Mouse (Mus musculus) right cerebral cortex, postnatal 14 days (tissue): ENCODE measurements at regions not wholly inside any gene's neighbourhood (a gene's known extent, or its start where the extent isn't known, plus 50 kb on each side); places are given as distances from the start of the nearest gene placed in this dataset.

Experiments used
- DNase-seq: peaks from one replicate; pipeline ENCODE4 v3.0.0; 2022

DNA sequence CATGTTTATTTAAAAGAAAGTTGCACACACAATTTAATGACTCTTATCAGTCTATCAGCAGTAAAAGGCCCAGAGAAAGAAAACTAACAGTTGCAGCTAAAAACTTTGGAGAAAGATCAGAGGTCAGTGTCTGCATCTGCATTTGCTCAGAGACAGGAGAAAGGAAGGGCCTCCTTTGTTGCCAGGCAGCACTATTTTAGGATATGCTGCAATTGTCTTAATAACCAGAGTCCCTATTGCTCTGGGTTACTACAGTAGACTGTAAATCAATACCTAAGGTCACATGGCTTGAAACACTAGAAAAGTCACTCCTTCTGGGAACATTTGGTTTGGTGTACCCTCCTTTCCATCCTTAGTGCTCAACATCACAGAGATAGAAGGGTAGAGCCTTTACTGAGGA, 175.7 kb downstream of the Hdgfl1 start:
- no peak for DNase-seq

DNA sequence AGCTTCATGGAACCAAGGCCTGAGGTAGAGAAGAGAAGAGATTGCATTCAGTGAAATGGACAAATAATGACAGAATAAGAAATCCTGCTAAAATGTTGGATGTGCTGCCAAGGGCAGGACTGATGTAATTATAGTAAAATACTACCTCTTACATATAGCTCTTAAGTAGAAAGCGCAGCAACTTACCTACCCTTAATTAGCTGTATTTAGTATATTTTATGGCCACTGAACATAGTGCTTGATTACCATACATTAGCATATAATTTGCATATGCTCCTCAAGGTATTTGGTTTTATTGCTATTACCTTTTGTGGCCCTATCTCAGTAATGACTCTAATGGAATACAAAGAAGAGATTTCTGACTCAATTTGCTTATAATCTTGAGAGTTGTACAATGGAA, 176.2 kb downstream of the Hdgfl1 start:
- no peak for DNase-seq

DNA sequence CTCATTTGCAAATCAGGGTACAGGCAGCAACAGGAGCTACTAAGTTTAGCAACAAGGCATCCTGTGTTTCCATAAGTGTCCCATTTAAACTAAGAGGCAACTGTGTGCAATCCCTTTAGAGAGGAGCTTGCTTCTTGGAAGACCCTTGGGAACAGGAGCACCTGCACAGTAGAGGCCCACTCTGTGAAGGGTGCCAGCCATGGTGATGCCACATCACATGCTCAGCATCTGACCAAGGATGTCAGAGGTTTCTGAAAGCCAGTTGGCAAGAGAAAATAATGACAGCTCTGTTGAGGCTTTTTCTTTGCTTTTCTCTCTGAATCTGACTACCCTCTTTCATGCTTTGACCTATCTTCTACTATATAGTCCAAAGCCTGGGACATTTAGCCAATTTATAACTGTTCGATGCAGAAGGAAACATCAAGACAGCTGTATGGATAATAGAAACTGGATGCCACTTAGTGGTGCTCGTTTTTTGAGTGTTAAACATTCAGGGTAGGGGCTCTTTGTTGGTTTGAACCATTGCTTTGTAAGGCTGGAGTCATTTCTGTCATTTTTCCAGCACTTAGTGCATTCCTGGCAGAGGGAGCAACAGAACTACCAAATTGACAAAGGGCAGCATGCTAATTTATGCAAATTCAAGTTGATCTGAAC, 193.9 kb downstream of the Hdgfl1 start:
- no peak for DNase-seq

DNA sequence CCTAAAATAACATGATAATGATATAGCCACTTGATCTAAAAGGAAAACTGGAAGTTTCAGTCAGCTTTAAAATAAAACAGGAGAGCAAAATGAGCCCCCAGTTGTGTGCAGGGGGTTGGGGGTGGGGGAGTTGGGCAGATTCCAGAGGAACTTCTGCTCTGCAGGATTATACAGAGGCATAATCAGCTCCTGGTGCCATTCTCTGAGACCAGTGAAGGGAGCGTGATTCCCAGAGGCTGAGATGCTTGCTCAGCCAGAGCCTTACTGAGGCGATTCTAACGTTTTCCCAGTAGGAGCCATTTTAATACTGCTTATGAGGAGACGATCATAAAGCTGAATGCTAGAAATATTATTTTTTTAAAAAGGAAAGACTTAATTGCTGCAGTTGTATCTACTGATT, 200.5 kb downstream of the Hdgfl1 start:
- DNase-seq: no peak

DNA sequence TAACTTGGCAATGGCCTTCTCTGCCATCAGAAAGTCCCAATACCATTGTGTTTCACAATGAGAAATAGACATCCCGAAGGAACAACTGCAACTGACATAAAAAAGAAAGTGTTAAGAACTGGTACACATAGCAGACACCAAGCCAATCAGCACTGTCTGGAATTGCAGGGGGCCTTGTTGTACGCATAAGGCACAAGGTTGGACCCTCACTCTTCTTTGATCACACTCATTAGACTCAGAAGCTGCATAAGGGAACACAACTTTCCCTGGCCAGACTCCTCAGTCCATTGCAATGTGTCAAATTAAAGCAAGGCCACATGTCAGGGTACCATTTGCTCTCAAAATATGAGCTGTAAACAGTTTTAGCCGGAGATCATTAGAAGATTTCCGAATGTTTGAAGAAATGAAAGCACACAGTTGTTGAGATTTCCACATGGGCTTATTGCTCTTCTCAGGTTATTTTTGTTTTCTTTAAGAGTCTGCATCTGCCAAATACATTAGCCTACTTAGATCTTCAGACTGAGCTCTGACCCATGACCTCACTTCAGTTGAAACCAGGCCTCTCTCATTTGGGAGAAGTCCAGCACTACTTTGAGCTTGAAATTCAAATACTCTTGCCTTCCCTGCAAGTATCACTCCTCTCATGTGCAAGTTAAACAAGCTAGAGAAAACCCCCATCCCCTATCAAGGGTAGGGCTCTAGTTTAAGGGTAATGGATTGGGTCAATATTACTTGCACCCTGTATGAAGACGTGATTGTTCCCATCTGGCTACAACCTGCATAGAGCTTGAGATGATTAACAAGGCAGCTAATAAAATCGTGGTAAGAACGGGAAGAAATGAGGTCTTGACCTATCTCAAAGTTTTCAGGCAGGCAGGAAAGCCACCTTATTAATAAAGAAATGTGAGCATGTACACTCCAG, 204.8 kb downstream of the Hdgfl1 start:
- no peak for DNase-seq

DNA sequence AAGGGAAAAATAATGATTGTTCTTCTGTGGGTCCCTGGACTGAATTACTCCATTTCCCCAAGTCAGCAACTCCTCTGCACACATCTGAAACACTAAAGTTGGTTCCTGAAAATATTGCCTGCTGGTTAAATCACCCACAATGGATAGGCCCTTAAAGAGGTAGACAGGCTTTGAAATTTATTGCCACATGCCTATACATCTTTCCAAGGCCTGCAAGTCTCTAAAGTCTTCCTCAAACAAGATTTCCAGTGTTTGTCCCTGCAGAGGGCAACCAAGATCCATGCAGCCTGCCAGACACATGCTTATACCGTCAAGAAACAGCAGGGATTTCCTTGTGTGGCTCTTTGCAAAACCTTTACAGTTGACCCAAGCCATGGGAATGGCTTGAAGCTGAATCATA, 211.6 kb downstream of the Hdgfl1 start:
- DNase-seq: no peak

DNA sequence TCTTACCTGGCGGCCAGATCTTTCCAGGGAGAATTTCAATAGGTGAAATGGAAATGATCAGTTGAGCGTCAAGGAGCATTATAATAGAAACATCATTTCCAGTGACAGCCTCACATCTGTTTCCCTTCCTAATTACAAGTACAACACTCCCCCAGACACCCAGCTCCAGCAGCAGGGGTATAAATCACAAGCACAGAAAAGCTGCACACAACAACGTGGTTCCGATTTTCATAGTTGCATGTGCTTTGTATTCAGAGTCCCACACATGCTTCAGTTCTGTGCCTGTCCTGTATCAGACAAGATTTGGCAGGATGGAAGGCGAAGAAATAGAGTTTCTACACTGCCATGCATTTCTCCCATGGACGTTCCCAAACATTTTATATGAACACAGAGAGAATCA, 215.7 kb downstream of the Hdgfl1 start:
- no peak for DNase-seq

DNA sequence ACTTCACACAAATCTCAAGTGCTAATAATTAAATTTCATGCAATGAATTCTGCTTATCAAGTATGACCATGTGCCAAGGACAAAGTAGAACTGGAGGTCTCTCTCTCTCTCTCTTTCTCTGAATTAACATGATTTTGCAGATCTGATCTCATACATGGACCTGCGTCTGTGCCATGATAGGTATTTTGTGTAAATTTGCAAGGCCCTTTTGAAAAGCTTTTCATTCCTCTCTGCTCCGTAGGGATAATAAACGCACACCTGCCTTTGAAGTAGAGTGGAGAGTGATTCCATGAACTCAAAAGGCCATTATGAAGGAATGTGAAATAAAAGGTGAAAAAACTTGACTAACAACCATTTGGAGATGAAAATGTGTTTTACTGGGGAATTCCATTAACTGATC, 217.8 kb downstream of the Hdgfl1 start:
- DNase-seq: no peak

DNA sequence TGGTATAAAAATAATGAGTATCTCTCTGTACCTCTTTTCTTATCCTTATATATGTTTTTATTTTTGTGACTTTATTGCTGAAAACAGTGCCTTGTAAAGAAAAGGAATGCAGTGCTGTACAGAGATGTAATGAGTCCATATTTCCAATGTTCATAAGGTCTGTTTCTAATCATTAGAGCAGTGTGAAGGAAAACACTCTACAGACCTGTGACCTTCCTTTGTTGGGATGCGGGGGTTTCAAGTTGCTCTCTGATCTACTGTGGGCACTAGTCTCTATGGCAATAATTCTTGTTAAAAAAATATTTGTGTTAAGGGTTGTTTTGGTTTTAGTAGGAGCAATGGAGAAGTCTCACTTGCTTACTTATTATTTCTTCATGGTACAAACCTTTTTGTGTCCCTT, 231.0 kb downstream of the Hdgfl1 start:
- no peak for DNase-seq

DNA sequence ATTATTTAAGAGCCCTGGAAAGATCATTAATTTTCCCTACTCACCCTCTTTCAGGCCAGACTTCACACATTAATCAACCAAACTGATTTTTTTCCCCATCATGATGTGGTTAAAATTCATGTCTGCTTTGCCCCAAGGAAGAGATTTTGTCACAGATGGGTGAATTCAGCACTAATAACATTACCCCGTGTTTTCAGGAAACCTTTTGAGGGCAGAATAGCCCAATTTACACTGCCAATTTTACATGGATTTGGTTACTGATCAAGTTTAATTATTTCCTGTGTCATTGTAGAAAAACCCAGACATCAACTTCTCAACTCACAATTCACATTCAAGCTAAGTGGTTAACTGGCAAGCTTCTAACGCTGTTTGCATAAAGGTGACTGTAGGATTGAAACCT, 233.4 kb downstream of the Hdgfl1 start:
- DNase-seq: no peak

DNA sequence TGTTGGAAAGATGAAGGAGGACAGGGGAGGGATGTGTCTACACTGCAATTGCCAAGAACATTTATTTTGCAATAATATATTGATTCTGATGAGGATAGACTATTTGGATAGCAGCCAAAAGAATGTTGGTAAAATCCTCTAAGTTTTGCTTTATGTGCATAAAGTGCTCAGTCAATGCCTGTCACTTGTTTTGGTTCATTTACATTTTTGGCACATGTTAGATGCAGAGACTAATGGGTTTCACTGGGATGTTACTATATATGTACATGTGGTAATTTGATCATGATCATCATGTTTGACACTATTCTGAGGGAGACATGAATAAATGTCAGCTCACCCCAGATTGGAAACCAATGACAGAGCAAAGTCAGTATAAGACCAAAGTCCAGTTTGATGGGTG, 237.2 kb downstream of the Hdgfl1 start:
- no peak for DNase-seq

DNA sequence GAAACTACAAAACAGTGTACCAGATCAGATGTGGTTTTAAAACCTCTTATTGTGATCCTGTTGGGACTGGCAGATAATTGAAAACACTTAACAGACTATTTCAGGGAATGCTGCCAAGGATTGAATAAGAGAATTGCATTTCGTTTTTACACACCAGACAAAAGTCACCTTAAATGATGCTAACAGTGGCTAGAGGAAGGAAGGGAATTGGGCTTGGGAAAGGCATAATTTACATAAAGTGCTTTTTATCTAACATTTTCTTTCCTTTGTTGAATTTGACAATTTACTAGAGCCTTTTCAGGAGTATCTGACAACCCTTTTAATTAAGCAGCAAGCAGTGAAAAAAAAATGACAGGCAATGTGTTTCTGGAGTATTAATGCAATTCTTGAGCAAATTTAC, 250.9 kb downstream of the Hdgfl1 start:
- DNase-seq: no peak

DNA sequence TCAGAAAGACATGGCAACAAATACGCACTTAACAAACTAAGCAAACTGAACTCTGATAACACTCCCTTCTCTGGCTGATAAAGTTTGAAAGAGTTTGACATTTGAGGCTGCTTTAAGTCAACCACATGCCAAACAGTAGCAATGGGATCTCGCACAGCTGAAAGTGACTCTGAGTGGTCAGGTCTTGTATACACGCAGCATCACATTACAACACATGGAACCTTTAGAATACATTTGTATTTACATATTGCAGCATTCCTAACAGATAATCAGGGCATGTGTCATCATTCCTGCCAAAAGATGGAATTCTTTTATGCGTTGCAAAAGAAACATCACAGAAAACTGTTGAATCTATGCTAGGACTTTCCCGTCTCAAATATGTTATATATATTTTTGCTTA, 251.5 kb downstream of the Hdgfl1 start:
- DNase-seq: no peak

DNA sequence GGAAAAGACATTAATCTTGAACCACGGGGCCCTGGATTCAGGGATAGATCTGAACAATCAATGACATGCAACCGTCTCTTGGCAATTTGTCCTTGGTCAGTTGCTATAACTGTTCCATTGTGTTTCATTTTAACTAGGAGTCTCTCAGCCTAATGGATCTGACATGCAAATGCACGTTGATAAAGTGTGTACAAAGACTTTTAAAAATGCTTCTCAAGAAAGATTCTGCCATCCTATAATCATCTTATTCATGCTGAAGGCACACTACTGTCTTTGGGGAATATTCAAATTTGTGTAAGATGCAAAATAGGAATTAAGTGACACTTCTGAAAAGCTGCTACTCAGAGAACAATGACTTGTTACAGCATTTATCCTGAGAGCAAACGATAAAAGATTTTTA, 252.3 kb downstream of the Hdgfl1 start:
- DNase-seq: no peak

DNA sequence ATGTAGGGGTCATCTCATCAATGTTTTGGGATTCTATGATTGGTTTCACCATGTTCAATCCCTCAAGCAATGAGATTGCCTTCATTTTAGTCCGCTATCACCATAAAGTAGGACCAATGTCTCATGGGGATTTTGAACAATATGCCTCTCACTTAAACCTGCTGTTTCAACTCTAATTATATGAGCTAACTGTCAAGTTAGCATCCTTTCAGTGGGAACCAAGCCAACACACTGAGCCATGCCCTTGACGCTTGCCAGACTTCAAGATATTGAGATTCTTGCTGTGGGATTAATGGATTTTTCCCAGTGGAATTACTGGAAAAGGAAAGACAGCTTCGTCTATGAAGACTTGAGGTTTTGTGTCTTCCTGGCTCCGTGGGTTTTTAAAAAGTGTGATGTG, 259.5 kb downstream of the Hdgfl1 start:
- DNase-seq: no peak

DNA sequence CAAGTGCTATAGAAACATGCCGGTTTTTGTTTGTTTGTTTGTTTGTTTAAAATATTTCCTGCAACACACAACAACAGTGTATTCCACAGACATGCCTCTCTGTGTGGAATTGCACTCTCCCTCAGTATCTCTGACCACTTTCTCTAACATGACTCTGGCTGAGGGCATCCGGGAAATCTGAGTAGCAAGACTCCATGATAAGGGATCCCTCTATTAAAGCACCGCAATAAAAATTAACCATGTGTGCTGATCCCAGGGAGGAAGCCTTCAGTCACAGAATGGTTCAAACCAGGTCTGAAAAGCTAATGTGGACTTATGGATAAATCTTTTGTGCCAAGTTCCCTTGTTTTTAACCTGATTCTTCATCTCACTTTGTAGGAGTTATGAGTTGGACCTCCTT, 260.1 kb downstream of the Hdgfl1 start:
- DNase-seq: no peak

DNA sequence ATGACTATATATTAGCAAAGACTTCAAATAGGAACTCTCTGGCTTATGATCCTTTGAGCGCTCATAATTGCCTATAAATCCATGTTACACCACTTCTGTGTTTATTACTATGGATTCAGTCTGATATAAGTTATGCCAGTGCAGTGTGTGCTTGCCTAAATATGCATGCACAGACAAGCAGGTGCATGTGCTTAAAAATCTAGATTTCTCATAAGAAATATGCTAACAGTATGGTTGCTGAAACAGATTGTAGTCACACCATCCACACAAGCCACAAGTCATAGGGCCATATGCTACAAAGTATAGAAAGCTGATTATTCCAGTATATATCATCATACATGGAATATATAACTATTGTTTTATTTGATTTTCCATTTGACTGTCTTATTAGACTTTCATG, 266.2 kb downstream of the Hdgfl1 start:
- no peak for DNase-seq

DNA sequence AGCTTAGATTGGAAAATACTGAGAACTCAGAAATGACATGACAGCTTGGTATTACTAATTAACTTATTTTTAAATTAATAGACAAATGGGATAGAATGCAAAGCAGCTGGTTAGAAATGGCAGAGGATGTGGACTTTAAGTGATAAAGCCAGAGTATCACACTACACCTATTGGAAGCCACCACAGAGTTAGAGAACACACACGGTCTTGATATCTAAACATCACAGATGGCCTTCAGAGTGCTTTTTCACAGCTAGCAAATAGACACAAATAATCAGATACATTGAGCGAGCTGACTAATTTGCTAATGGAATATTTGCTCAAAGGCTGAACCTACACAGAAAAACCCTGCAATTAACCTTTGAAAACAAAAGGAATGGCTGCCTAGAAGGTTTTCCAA, 272.9 kb downstream of the Hdgfl1 start:
- DNase-seq: no peak

DNA sequence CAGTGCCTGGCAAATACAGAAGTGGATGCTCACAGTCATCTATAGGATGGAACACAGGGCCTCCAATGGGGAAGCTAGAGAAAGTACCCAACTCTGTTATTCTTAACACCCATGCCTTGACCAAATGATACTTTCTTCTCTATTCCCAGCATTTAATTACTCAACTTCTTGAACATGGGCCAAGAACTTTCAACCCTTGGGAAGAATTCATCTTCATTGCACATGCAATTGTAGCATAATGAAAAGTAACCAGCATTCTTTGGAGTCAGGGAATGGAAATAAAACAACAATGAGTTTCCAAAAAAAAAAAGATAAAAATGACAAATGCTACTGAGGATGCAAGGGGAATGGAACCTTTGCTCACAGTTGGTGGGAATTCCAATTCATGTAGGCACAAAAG, 274.1 kb downstream of the Hdgfl1 start:
- no peak for DNase-seq

DNA sequence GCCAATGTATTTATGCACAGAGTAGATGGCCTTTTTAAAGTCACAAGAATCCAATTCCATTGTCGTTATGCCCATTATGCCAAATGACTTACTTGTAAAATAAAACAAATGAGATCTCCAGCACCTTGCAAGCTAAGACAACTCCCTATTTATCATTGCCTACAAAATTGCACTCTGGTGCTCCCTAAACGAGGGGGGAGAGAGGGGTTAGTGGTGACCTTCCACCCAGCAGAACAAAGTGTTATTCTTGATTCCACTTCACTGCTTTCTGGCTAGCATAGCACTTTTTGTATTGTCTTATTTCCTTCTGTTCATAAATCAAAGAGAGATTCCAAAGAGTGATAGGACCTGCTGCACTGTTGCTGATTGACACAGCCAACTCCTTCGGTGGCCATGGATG, 300.6 kb downstream of the Hdgfl1 start:
- DNase-seq: no peak

DNA sequence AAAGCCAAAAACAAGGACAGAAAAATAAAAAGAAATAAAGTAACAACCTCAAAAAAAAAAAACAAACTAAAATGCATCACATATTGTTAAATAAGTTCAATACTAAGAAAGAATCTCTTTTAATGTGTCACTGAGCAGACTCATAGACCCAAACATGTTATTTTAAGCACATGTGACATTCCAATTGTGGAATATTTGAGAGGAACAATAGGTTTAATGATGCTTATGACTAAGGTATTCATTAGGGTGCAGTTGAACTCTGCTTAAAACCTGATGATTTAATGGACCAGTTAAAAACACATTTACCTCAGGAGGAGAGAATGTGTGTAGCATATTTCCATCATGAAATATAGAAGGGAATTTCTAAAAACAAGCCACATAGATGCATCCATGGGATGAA, 302.4 kb downstream of the Hdgfl1 start:
- DNase-seq: no peak

DNA sequence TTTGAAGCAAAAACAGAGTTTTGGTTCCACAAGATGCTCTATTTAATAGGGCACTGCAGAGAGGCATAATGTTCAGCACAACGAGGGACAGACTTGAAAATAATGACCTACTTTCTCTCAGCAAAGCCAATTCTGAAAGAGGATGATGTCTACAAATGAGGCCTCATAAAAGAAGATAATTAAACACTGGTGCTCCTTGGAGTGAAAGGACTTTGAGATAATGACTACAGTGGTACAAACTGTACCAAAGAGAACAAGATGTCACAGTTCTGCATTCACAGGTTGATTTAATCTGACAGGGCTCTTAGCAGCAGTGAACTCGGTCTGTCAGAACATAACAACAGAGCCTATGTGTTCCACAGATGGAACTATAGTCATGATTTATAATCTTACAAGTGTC, 305.4 kb downstream of the Hdgfl1 start:
- DNase-seq: no peak

DNA sequence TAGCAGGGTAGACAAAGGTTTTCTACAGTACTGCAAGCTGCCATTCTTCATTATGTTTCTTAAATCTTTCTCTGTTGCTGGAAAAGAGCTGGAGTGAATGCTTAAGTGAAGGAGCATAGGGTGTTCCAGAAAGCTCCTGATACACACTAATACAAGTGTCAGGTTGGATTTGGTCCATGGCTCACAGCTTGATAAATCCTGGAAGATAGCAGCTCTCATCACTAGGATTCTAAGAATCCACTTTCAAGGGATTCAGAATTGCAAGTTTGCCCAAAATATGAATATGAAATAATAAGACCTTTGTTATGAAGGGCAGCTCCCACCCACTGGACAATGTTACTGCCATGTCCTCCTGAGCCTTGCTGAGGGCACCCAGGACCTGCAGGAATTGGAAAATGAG, 305.9 kb downstream of the Hdgfl1 start:
- no peak for DNase-seq

DNA sequence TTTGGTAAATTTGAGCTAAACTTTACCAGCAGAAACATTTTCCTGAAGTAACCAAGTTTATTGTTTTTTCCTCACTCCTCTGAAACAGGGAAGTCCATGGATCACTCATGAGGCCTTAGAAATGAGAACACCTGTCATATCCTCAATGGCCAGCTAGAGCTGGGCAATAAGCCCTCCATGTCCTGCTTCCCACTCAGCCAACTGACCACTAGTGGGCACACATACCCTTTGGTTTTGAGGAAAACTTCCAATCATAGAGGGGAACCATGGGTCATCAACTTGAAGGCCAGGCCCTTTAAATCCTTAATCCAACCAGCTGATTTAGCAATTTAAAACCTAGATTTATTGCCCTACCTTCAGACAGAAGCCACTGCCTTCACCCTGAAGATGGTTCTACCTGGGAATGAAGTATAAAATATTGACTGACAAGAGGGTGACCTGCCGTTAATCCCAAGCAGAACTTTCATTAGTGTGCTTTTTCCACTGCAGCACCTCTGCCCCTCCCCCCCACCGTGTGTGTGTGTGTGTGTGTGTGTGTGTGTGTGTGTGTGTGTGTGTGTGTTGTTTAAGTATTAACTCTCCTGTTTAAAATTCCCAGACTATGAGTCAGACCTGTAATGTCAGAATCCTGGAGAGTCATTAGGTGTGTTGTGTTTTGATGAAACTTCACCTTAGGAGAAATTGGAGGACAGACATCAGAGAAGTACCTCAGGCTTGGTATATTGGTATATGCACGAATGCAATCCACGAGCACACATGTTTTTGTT, 312.3 kb downstream of the Hdgfl1 start:
- no peak for DNase-seq
